Mouse (Mus musculus) limb, embryonic 14.5 days (tissue): ENCODE measurements at regions not wholly inside any gene's neighbourhood (a gene's known extent, or its start where the extent isn't known, plus 50 kb on each side); places are given as distances from the start of the nearest gene placed in this dataset.

Experiments
- ATAC-seq: fragments of 200-750 bp; cut with Nextera tagmentation; 2 replicates; pipeline ENCODE4 v1.8.0; 2017; ENCODE audit warnings: low read depth, moderate number of reproducible peaks, moderate TSS enrichment; ENCODE audit not compliant: low FRiP score
- DNase-seq: peaks from one replicate; pipeline ENCODE4 v3.0.0-alpha.2; 2015; ENCODE audit warnings: low spot score
- H3K27ac ChIP-seq: fragments of 300-500 bp; sonication (generic); replicated peaks from 2 replicates; pipeline ENCODE4 v1.5.1; 2014; ENCODE audit warnings: low read depth, mild to moderate bottlenecking, low read length, moderate library complexity, mixed read lengths
- H3K27me3 ChIP-seq: fragments of 300-500 bp; sonication (generic); 2 replicates; pipeline ENCODE4 v1.6.1; 2014; ENCODE audit warnings: low read length, mixed read lengths; ENCODE audit not compliant: control insufficient read depth, insufficient read depth
- H3K36me3 ChIP-seq: fragments of 300-500 bp; sonication (generic); 2 replicates; pipeline ENCODE4 v1.6.1; 2014; ENCODE audit warnings: mild to moderate bottlenecking, low read length, moderate library complexity, mixed read lengths; ENCODE audit not compliant: control insufficient read depth, insufficient read depth
- H3K4me1 ChIP-seq: fragments of 300-500 bp; sonication (generic); 2 replicates; pipeline ENCODE4 v1.6.1; 2014; ENCODE audit warnings: antibody characterized with exemption, low read length, mixed read lengths; ENCODE audit not compliant: control insufficient read depth, insufficient read depth
- H3K4me2 ChIP-seq: fragments of 300-500 bp; sonication (generic); replicated peaks from 2 replicates; pipeline ENCODE4 v1.6.1; 2014; ENCODE audit warnings: low read depth, mild to moderate bottlenecking, low read length, moderate library complexity; ENCODE audit not compliant: severe bottlenecking
- H3K4me3 ChIP-seq: fragments of 300-500 bp; sonication (generic); replicated peaks from 2 replicates; pipeline ENCODE4 v1.5.1; 2014; ENCODE audit warnings: low read length
- H3K9ac ChIP-seq: fragments of 300-500 bp; sonication (generic); 2 replicates; pipeline ENCODE4 v1.6.1; 2014; ENCODE audit warnings: mild to moderate bottlenecking, low read depth, low read length, moderate library complexity; ENCODE audit not compliant: severe bottlenecking
- H3K9me3 ChIP-seq: fragments of 300-500 bp; sonication (generic); 2 replicates; pipeline ENCODE4 v1.6.1; 2016; ENCODE audit warnings: low read length; ENCODE audit not compliant: control insufficient read depth
- POLR2A ChIP-seq: fragments of 200-500 bp; IDR thresholded peaks from 2 replicates; pipeline ENCODE4 v1.8.0; 2012; ENCODE audit warnings: inconsistent platforms, mild to moderate bottlenecking, moderate library complexity, borderline replicate concordance; ENCODE audit not compliant: insufficient read depth, insufficient read length; ENCODE audit errors: extremely low read depth
- WGBS: fragments of 180-500 bp; shearing (Covaris S2); extraction: QIAGEN DNeasy Blood & Tissue Kit; methylation state at CpG from one replicate; pipeline ENCODE4 v1.1.7; 2014; 5-methylcytosine and 5-hydroxymethylcytosine counted together

GRCm38 (mm10) chr6:4811181-4811775 is 64.2 kb downstream of the Peg10 start:
- H3K4me3 ChIP-seq: no peak overlapping the region
- H3K4me1 ChIP-seq: peaks cover 18% of the 10 kb centered on the region
- no peaks in the 10 kb centered on the region for H3K27me3 ChIP-seq
- DNase-seq (no peak), ATAC-seq (peak; percentile 51; the same call in 1 of the 2 replicates)
- no peaks in the 10 kb centered on the region for H3K36me3 ChIP-seq
- H3K9ac ChIP-seq: no peak overlapping the region
- no peak for TF ChIP-seq POLR2A
- 57% methylated on average over 9 of the region's 9 CpGs for WGBS
- no peak overlapping the region for H3K27ac ChIP-seq
- no peak overlapping the region for H3K4me2 ChIP-seq
- H3K9me3 ChIP-seq: no peaks in the 10 kb centered on the region

DNA sequence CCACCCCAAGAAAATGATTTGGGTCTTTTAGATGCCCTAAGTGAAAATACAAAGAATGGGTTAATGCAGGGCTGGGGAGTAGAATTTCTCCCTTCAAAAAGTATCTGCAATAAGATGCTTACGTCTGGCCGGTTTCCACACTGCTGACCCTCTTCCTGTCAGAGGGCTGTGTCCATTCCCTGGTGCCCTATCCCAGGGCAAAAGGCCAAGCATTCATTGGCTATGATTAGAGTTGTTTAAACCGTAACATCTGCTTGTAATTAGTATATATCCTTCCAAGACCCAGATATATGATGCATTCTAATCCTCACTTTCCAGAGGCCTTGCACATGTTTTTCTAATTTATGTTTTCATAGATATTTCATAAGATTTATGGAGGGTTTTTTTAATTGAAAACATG is 66.1 kb downstream of the Peg10 start:
- Histone ChIP-seq H3K4me2 (no peak overlapping the region), H3K9me3 (no peaks in the 10 kb centered on the region), H3K27ac (no peak overlapping the region), H3K4me1 (peaks cover 9% of the 10 kb centered on the region; the same call in 1 of the 2 replicates), H3K27me3 (no peaks in the 10 kb centered on the region), H3K9ac (no peak overlapping the region), H3K4me3 (no peak overlapping the region), H3K36me3 (no peaks in the 10 kb centered on the region)
- peak; percentile 86 for ATAC-seq
- peak; percentile 90 for DNase-seq
- 10% methylated on average over 3 of the region's 3 CpGs for WGBS
- no peak for TF ChIP-seq POLR2A

DNA sequence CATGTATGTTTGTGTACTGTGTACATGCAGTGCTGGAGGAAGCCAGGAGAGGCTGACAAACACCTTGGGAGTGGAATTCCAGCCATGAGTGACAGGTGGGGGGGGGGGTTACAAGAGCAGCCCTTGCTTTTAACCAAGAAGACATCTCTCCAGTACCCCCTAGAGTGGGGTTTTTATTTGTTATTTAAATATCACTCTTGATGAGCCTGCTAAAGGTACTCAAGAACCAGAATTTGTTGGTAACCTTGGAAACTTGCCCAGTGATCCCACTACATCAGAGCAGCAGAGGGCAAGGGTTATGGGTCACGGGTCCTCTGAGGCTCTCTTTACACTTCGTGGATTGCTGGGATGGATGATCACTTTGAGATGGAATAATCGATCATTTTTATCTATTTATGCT is 69.8 kb downstream of the Peg10 start:
- Histone ChIP-seq H3K36me3 (no peaks in the 10 kb centered on the region), H3K4me3 (no peak overlapping the region), H3K4me1 (peaks cover 5% of the 10 kb centered on the region; the same call in 1 of the 2 replicates), H3K4me2 (no peak overlapping the region), H3K27me3 (no peaks in the 10 kb centered on the region), H3K27ac (no peak overlapping the region), H3K9ac (no peak overlapping the region), H3K9me3 (no peaks in the 10 kb centered on the region)
- WGBS: 94% methylated on average over 3 of the region's 3 CpGs
- DNase-seq: no peak
- ATAC-seq: no peak
- TF ChIP-seq POLR2A: no peak

GRCm38 (mm10) chr6:4841241-4841640 is 61.5 kb upstream of the Ppp1r9a start:
- no peak for DNase-seq
- H3K9me3 ChIP-seq: no peaks in the 10 kb centered on the region
- H3K27ac ChIP-seq: no peak overlapping the region
- no peak for TF ChIP-seq POLR2A
- H3K4me3 ChIP-seq: no peak overlapping the region
- no peaks in the 10 kb centered on the region for H3K36me3 ChIP-seq
- WGBS: 36% methylated on average over 1 of the region's 1 CpGs
- ATAC-seq: no peak
- no peaks in the 10 kb centered on the region for H3K27me3 ChIP-seq
- H3K4me1 ChIP-seq: no peaks in the 10 kb centered on the region
- no peak overlapping the region for H3K9ac ChIP-seq
- H3K4me2 ChIP-seq: no peak overlapping the region

DNA sequence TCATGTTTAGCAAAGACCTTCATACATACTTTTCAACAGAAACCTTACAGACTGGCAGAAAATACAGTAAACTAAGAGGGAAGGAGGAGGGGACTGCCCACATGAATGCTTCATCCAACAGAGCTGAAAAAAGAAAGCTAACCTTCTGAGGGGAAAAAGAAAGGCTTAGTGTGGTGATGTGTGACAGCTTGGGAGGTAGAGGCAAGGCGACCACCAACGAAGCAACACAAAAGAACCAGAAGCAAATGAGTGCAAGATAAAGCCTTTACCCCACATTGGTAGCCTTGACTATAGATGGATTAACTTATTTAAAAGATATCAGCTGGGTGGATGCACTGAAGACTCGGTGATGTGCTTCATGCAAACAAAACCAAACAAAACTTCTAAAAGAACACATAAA is 53.0 kb upstream of the Ppp1r9a start:
- H3K36me3 ChIP-seq: no peaks in the 10 kb centered on the region
- H3K4me1 ChIP-seq: no peaks in the 10 kb centered on the region
- ATAC-seq (no peak), DNase-seq (no peak)
- no peak overlapping the region for H3K9ac ChIP-seq
- H3K27me3 ChIP-seq: no peaks in the 10 kb centered on the region
- H3K4me3 ChIP-seq: no peak overlapping the region
- WGBS: 71% methylated on average over 3 of the region's 3 CpGs
- no peak overlapping the region for H3K4me2 ChIP-seq
- no peak overlapping the region for H3K27ac ChIP-seq
- H3K9me3 ChIP-seq: no peaks in the 10 kb centered on the region
- TF ChIP-seq POLR2A: no peak

DNA sequence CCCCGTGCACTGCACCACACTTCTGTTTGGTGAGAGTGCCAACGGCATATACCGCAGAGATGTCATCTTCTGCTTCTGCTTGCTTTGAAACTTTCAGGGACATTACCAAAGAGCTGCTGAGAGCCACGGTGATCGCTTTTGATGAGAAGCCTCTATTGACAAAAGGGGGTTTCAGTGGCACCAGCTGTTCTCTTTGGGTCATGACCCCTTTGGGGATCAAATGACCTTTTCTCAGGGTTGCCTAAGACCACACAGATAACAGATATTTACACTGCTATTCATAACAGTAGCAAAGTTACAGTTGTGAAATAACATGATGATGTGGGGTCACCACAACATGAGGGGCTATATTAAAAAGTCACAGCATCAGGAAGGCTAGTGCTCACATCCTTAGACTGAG is 51.7 kb upstream of the Ppp1r9a start:
- no peak overlapping the region for H3K4me3 ChIP-seq

More for the DNA sequence above, 51.7 kb upstream of the Ppp1r9a start:
- Histone ChIP-seq H3K9me3 (no peaks in the 10 kb centered on the region), H3K4me1 (no peaks in the 10 kb centered on the region), H3K27me3 (no peaks in the 10 kb centered on the region), H3K27ac (no peak overlapping the region), H3K4me2 (no peak overlapping the region), H3K36me3 (no peaks in the 10 kb centered on the region), H3K9ac (no peak overlapping the region)
- ATAC-seq (no peak), DNase-seq (no peak)
- WGBS: 76% methylated on average over 5 of the region's 5 CpGs
- no peak for TF ChIP-seq POLR2A
